Mouse (Mus musculus) spleen, adult 2 months (tissue): ENCODE measurements around the gene Ftl1. TPM values are rescaled to one million over a fixed set of nuclear protein-coding genes. Genes with fewer than 3 reads are reported as not detected.

ENCODE experiments used
- DNase-seq, 2 experiments: peaks; one replicate each; pipeline versions ENCODE4 v3.0.0 to v3.0.0-alpha.2; 2012 to 2021; ENCODE audit warnings: low spot score in 2 of 2, low read depth in 1 of 2
- H3K27ac ChIP-seq: fragments of 200-500 bp; 2 replicates; pipeline ENCODE4 v1.5.1; 2012; ENCODE audit warnings: low read length, inconsistent platforms; ENCODE audit not compliant: insufficient read depth
- H3K27me3 ChIP-seq: fragments of 200-500 bp; 2 replicates; pipeline ENCODE4 v1.6.1; 2012; ENCODE audit warnings: mild to moderate bottlenecking, moderate library complexity, low read length, inconsistent platforms; ENCODE audit not compliant: control insufficient read depth, insufficient read depth
- H3K36me3 ChIP-seq: fragments of 200-500 bp; 2 replicates; pipeline ENCODE4 v1.6.1; 2012; ENCODE audit warnings: mild to moderate bottlenecking, low read length, inconsistent platforms; ENCODE audit not compliant: control insufficient read depth, insufficient read depth
- H3K4me1 ChIP-seq: fragments of 200-500 bp; 2 replicates; pipeline ENCODE4 v1.6.1; 2011; ENCODE audit warnings: inconsistent platforms; ENCODE audit not compliant: control insufficient read depth, insufficient read depth, insufficient read length
- H3K4me3 ChIP-seq: fragments of 200-500 bp; 2 replicates; pipeline ENCODE4 v1.5.1; 2011; ENCODE audit warnings: mild to moderate bottlenecking, inconsistent platforms; ENCODE audit not compliant: insufficient read depth, insufficient read length; ENCODE audit errors: extremely low read depth
- CTCF ChIP-seq: fragments of 200-500 bp; IDR thresholded peaks from 2 replicates; pipeline ENCODE4 v1.5.1; 2011; ENCODE audit warnings: mild to moderate bottlenecking, inconsistent platforms; ENCODE audit not compliant: insufficient read depth, insufficient read length, insufficient replicate concordance; ENCODE audit errors: extremely low read depth
- POLR2A ChIP-seq: fragments of 200-500 bp; IDR thresholded peaks from 2 replicates; pipeline ENCODE4 v1.6.1; 2011; ENCODE audit warnings: low read depth, low read length, inconsistent platforms
- WGBS: fragments of 180-500 bp; shearing (Covaris S2); methylation state at CpG from one replicate; pipeline ENCODE4 v1.1.7; 2018; 5-methylcytosine and 5-hydroxymethylcytosine counted together
- polyA plus RNA-seq: library from polyadenylated mRNA; depleted of rRNA; stranded (reverse); fragments of >200 nt; gene quantifications from 2 replicates; pipeline ENCODE4 v1.2.3, GENCODE M21; 2012

The Ftl1 gene
- polyA plus RNA-seq, 1 experiment: 3,579 TPM

- DNase-seq: no peak
- WGBS: 74% methylated on average over 19 of the region's 19 CpGs
- Histone ChIP-seq H3K36me3 (0 out of 2 replicates have a peak, but pooled peaks cover 2% of the 10 kb centered on the region), H3K27ac (no peak within 1 kb of the TSS), H3K27me3 (no peaks in the 10 kb centered on the region), H3K4me1 (peaks cover 10% of the 10 kb centered on the region; the same call in 1 of the 2 replicates), H3K4me3 (no peak within 1 kb of the TSS)
- TF ChIP-seq POLR2A: no peak
- TF ChIP-seq CTCF: no peak
Measured at GRCm38 (mm10) chr7:45437521-45438276, 22.0 kb downstream of the Ftl1 start, which contains the start of gene Ruvbl2. Gene Ruvbl2, minus strand, starts transcription at chr7:45438096.

- Histone ChIP-seq H3K27ac (no peak overlapping the region), H3K4me1 (peaks cover 10% of the 10 kb centered on the region; the same call in 1 of the 2 replicates), H3K36me3 (0 out of 2 replicates have a peak, but pooled peaks cover 2% of the 10 kb centered on the region), H3K4me3 (no peak overlapping the region), H3K27me3 (no peaks in the 10 kb centered on the region)
- TF ChIP-seq POLR2A (no peak), CTCF (no peak)
- DNase-seq: no peak
- WGBS: 86% methylated on average over 6 of the region's 6 CpGs
Measured at GRCm38 (mm10) chr7:45437046-45437445, 22.6 kb downstream of the Ftl1 start.

GRCm38 (mm10) chr7:45436444-45436843 lies 23.2 kb downstream of the Ftl1 start:
- peaks cover 10% of the 10 kb centered on the region; the same call in 1 of the 2 replicates for H3K4me1 ChIP-seq
- no peak overlapping the region for H3K4me3 ChIP-seq
- no peak for DNase-seq
- no peak overlapping the region for H3K27ac ChIP-seq
- TF ChIP-seq CTCF (no peak), POLR2A (no peak)
- H3K36me3 ChIP-seq: 0 out of 2 replicates have a peak, but pooled peaks cover 2% of the 10 kb centered on the region
- no peaks in the 10 kb centered on the region for H3K27me3 ChIP-seq
- 97% methylated on average over 5 of the region's 5 CpGs for WGBS

- Histone ChIP-seq H3K36me3 (peaks cover 6% of the 10 kb centered on the region), H3K27ac (no peak overlapping the region), H3K27me3 (no peaks in the 10 kb centered on the region), H3K4me3 (peak overlapping the region; percentile 61), H3K4me1 (peaks cover 10% of the 10 kb centered on the region; the same call in 1 of the 2 replicates)
- DNase-seq: no peak
- no peak for TF ChIP-seq POLR2A
- TF ChIP-seq CTCF: no peak
- WGBS: 6% methylated on average over 16 of the region's 16 CpGs
Measured at GRCm38 (mm10) chr7:45435038-45435437, 24.6 kb downstream of the Ftl1 start.

- H3K4me1 ChIP-seq: peaks cover 10% of the 10 kb centered on the region; the same call in 1 of the 2 replicates
- no peaks in the 10 kb centered on the region for H3K27me3 ChIP-seq
- peaks cover 7% of the 10 kb centered on the region for H3K36me3 ChIP-seq
- TF ChIP-seq POLR2A (peak; percentile 21; the same call in 1 of the 2 replicates), CTCF (peak; percentile 99)
- peak; percentile 100 for DNase-seq
- WGBS: under 1% methylated on average over 45 of the region's 45 CpGs
- H3K27ac ChIP-seq: peak within 1 kb of the TSS; percentile 72
- H3K4me3 ChIP-seq: peak within 1 kb of the TSS; percentile 74
Measured at GRCm38 (mm10) chr7:45434203-45435015, 25.3 kb downstream of the Ftl1 start, which contains the start of gene Gys1. Gene Gys1, plus strand, starts transcription at chr7:45434844.

- H3K27ac ChIP-seq: peak overlapping the region; percentile 72
- TF ChIP-seq CTCF (no peak), POLR2A (no peak)
- DNase-seq: no peak
- H3K4me3 ChIP-seq: peak overlapping the region; percentile 74
- no peaks in the 10 kb centered on the region for H3K27me3 ChIP-seq
- under 1% methylated on average over 7 of the region's 7 CpGs for WGBS
- peaks cover 10% of the 10 kb centered on the region; the same call in 1 of the 2 replicates for H3K4me1 ChIP-seq
- H3K36me3 ChIP-seq: peaks cover 10% of the 10 kb centered on the region
Measured at GRCm38 (mm10) chr7:45433835-45434202, 25.9 kb downstream of the Ftl1 start.
